Mouse (Mus musculus): ENCODE measurements around the gene Borcs8.

DNA sequence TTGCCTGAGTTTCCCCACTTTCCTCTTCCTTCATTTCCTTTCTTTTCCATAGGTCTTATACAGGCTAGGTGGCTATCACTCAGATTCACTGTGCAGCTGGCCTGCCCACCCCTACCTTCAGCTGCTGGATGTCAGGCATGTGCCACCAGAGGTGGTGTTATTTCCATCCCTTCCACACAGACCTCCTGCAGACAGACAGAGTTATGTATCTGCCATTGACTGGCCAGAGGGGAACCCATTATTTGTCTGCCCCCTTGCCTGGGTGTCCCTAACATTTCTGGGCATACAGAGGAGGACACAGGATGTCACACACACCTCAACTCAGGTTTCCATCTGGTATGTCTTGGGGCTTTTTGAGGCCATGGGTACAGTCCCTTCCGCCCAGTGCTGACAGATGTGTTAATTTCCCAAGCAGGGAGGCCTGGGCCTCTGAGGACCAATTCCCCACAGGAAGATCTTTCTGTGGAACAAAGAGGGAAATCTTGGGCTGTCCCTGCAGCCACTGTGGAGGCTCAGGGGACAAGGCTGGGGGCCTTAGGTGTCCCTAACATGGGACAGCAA lies 18.0 kb downstream of the Borcs8 start:
- TF ChIP-seq CTCF (IDR thresholded peaks at IDR 0.05; ENCODE audit: low read depth, low read length): no peak
- no peak for TF ChIP-seq POLR2A (IDR thresholded peaks at IDR 0.05; ENCODE audit: borderline replicate concordance, low read depth, low read length)

Measured in bone marrow macrophage, adult 2 months (primary cell).